Mouse (Mus musculus): ENCODE results near the gene Adad1.

Gene Adad1

DNA sequence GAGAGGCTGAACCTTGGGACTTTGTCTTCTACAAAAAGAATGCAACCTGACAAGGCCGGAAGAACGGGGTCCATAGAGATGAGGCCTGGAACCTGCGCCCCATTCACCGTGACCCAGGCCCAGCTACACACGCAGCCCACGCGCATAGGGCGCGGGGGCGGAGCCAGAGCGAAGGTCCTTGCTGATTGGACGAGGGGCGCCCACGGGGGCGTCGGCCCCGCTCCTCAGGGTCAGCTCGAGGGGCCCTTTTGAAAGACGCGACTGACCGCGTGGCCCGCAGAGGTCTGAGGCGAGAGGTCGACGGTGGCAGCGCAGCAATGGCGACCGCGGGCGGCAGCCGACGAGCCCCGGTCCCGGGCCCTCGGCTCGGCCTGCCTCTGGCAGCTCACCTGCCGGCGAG lies at the start of gene Adad1:
TSS of gene Adad1 (plus strand) at position 122 of the 400 bp plus-strand sequence.
- no peak for DNase-seq

GRCm38 (mm10) chr3:37037979-37038378 lies 25.3 kb upstream of the Adad1 start:
- DNase-seq: no peak

GRCm38 (mm10) chr3:37039811-37040210 lies 23.5 kb upstream of the Adad1 start:
- DNase-seq: no peak

DNA sequence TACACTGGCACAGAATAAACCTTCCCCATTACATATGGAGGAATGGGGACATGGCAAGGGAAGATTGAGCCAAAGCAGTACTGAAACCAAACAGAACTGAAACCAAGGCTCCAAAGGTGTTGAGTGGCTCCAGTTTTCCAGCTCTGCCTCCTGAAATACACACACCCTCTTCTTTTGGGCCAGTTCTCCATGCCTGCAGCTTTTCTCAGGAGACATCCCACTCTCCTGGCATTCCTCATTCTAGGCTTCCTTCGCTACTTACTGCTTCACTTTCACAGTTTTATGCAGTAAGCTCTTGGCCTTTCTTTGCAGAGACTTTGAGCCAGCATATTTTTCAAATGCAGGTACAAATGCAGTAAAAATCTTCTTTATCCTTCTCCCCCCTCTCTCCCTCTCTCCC lies 11.8 kb upstream of the Adad1 start:
- DNase-seq: no peak

DNA sequence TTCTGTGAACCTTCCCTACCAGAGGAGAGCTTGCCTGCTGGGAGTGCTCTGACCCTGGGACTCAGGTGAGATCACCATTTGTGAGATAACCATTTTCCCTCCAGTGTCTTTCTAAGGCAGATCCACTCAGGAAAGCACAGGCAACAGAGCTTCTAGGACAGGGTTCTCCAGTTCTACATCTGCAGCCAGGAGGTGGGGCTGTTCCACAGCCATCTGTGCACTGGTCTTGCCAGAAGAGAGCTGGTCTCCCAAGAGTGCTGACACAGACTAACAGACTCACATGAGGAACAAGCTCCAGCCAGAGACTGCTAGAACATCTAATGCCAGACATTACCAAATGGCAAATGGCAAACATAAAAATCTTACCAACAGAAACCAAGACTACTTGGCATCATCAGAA lies 9.9 kb downstream of the Adad1 start:
- peak; percentile 8 to 20 for DNase-seq

DNA sequence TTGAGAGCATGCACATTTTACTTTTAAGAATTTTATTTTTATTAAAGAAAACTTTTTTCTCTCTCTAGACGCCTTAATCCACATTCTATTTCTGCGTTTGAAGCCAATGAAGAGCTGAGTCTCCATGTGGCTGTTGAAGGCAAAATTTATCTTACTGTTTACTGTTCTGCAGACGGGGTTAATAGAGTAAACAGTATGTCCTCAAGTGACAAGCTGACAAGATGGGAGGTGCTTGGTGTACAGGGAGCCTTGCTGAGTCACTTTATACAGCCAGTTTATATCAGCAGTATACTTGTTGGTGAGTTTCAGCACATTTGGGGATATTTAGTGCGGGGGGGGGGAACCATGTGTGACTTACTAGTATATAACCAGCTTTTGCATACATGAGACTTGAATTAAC lies 21.5 kb downstream of the Adad1 start:
- no peak for DNase-seq

DNA sequence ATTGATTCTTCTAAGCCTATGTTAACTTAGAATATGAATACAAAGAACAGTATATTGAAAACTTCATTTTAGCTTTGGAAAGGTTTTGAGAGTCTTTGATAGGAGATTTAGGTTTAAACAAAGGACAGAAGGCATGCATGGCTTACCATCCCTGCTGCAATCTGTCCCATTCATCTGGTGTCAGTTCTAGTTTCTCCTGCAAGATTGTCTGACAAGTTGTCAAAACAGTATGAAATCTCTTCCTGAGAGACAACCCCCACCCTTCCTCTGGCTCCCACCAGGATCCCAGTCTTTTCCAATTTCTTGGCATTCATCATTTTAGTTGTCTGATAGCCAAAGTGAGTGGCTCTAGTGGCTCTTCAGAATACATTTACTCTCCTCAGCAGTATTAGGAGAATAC lies 27.4 kb downstream of the Adad1 start:
- DNase-seq: no peak

GRCm38 (mm10) chr3:37125655-37126054 lies 62.3 kb downstream of the Adad1 start, which contains the start of gene Il2:
Gene Il2 (minus strand): TSS chr3:37125959.
- peak in 1 of 2 experiments; percentile 8 for DNase-seq

DNA sequence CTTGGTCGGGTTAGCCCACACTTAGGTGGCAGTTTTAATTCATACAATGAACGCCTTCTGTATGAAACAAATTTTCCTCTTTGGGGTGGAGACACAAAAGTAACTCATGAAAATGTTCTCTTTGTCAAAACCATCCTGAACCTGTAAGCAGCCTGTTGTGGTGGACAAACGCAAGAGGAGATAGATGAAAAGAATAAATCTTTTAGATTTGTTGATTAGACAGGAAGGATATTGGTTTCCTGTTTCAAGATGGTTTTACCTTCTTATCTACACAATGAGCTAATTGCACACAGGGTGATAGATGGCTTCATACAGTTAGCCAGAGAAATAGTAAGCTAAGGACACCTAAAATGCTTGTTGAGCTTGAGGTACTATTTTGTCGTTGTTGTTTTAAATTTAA lies 62.8 kb downstream of the Adad1 start:
- no peak for DNase-seq

- no peak for DNase-seq
These were observed 64.9 kb downstream of the Adad1 start for GRCm38 (mm10) chr3:37128269-37128668.

DNA sequence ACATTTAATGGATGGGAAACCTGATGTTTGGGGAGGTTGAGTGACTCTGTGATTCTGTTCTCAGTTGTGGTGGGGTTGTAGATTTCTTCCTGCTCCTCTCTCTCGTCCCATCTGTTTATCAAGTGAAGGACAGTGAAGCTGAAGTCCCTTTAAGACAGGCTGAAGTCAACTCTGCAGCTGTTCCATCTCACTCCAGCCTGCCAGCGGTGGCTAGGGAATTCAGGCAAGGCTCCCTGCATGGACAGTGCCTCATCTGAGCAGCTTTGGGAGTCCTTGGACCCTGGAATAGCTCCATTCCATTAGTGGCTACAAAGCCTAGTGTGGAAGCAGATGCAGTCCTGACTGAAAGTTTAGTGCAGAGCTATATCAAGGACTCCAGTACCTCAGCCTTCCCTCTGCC lies 65.7 kb downstream of the Adad1 start:
- DNase-seq: no peak

DNA sequence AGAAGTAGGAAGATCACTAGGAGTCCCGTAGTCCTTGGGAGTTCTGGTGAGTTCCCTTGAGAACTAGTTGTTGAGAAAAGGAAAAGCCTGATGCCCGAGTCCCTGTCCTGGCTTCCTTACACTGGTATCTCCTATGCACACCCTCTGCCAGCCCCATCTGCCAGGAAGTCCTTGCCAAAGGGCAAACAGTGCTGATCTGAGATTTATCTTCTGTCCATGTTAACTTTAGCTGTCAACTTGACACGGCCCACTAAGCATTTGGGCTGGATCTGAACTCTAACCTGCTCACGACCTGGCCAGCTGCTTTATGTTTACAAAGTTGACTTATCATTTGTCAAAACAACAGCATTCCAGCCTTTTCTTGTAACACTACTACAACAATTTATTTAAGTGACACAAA lies 73.9 kb downstream of the Adad1 start:
- no peak for DNase-seq

GRCm38 (mm10) chr3:37139192-37139591 lies 75.9 kb downstream of the Adad1 start:
- no peak for DNase-seq

- DNase-seq: no peak
These were observed 77.0 kb downstream of the Adad1 start for GRCm38 (mm10) chr3:37140168-37140906.

DNA sequence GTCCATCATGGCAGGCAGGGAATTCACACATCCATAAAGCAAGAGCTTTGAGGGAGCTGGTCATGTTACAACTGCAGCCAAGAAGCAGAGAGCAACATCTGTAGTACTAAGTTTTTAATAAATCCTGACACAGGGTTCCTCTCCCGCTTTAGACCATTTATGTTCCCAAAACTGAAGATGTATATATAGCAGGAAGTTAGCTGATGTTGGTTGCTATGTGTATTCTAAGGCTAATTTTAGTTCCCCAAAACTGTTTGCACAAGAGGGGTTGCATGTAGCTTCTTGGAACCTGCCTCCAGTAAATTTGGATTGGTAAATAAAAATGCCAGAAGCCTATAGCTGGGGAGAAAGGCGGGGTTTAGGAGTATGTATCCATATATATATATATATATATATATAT lies 78.5 kb downstream of the Adad1 start:
- no peak for DNase-seq

- no peak for DNase-seq
These were observed 81.7 kb downstream of the Adad1 start for GRCm38 (mm10) chr3:37144979-37145378.

DNA sequence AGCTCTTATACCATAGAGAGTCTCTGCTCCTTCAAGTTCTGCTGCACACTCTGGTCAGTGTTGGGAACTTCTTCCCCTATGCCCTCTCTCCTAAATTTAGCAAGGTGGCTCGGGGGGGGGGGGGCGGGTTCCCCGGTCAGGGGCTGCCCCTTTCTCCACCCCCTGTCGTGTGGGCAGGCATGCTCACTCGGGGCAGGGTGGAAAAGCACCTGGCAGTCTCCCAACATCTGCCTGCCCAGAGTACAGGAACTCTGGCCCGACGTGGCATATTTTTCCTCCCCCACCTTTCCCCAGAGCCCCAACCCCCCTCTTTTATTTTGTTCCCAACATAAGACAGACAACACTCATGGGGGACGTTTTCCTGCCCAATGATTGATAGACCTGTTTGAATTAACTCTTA lies 83.1 kb downstream of the Adad1 start:
- DNase-seq: no peak

GRCm38 (mm10) chr3:37146810-37147209 lies 83.5 kb downstream of the Adad1 start:
- DNase-seq: no peak

GRCm38 (mm10) chr3:37152274-37152673 lies 88.9 kb downstream of the Adad1 start:
- DNase-seq: no peak

- no peak for DNase-seq
These were observed 89.7 kb downstream of the Adad1 start for GRCm38 (mm10) chr3:37153004-37153403.

DNA sequence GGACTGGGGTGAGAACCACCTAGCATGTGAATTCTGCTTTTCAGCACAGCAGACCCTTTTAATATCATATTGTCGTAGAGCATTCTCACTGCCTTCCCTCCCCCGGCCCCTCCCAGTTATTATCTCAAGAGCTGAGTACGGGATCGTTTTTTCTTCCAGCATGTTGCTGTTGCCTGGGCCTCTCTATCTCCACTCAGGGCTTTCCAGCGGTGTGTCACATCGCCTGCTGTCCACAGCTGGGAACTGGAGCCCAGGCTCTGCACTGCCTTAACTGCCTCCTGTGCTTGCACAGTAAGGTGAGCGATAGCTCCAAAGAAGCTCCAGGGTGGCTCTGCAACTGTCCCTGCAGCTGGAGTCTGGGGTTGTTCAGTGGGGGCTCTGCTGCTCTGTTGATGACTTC lies 91.1 kb downstream of the Adad1 start:
- DNase-seq: no peak

- no peak for DNase-seq
These were observed 93.8 kb downstream of the Adad1 start for GRCm38 (mm10) chr3:37157082-37157481.

DNA sequence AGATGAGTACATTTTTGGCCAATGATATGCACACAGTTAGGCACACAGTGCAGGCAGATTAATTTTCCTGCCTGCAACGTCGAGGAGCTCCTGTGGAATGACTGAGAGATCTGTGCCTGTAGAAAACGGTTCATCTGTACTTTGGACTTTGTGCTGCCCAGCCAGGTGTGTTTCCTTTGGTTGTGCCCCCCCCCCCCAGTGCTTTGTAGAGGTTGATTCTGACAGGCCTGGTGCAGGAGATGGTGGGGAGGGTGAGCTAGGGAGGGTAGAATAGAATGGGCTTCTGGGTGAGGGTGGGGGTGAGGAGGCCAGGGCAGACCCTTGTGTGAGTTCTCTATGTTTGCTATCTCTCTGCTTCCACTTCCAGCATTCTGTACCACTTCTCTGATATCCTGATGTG lies 94.9 kb downstream of the Adad1 start:
- DNase-seq: no peak

DNA sequence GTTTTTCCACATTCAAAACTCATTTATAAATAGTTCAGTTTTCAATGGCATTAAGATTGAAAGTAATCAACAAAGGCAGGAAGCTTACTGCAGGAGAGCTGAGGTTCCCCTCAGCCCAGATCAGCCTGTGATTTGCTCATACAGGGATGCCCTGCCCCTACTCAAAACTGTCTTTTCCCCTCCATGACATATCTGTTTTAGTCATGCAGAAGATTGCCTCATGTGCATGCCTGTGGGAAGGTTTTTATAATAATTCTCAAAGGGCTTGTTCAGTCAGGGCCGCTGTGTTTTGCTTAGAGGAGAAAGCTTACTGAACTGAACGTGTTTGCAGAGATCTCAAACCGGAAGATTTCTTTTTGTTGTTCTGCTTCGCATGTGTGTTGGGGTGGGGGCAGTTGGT lies 97.8 kb downstream of the Adad1 start:
- no peak for DNase-seq

DNA sequence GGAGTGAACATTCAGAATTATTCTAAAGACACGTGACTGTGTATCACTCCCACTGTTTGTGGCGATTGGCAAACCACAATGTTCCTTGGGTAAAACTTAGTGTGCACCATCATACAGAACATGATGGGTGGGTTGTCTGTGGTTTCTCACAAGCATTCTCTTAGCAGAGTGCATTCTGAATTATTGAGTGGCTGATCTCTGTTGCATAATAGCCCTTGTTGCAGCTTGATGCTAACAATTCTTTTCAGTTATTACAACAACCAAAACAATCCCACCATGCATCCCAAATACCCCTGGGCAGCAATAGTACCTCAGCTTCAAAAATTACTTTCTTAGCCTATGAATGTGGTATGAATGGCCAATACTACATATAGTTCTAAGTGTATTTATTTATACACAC lies 106.0 kb downstream of the Adad1 start:
- DNase-seq: no peak

Data from thymus, postnatal 36 days (tissue).